ENCODE assay signal across 17 mouse cellular contexts in genomic region chr13:60619723-60620122, GRCm38 (mm10). TPM values are rescaled to one million over a fixed set of nuclear protein-coding genes. Genes with fewer than 3 reads are reported as not detected.
A peak's percentile ranks its signal among the peaks of the same experiment; 100 is the strongest.
DNase-seq lines count a peak whose midpoint lies in the region; ATAC-seq and TF ChIP-seq lines count a peak whose summit lies in the region.
"Had no signal": no experiment of that assay in that cellular context is flagged by ENCODE, and none has a peak within 500 bp of the region (broad histone marks: within the 10 kb centered on the region; RNA-seq: fewer than 3 reads in every experiment).

No protein-coding gene starts in this region.

- TF ChIP-seq EP300 in MEL (IDR thresholded peaks at IDR 0.05; ENCODE audit: low read depth in 1 of 2, low read length in 2 of 2): peak; percentile 51 to 82; a peak in 3 of 4 replicates

- 55% methylated on average over 6 of the region's 6 CpGs for WGBS in forebrain, postnatal 0 days
- WGBS in forebrain, embryonic 12.5 days: 61% methylated on average over 6 of the region's 6 CpGs
- WGBS in hindbrain, embryonic 10.5 days: 49% methylated on average over 6 of the region's 6 CpGs
- WGBS in hindbrain, embryonic 16.5 days: 48% methylated on average over 6 of the region's 6 CpGs
- 12% methylated on average over 6 of the region's 6 CpGs for WGBS in liver, embryonic 12.5 days (ENCODE audit: insufficient replicate concordance)

- no peak overlapping the region for H3K4me3 ChIP-seq in forebrain, postnatal 0 days (ENCODE audit: low read depth, low read length)
- no peak overlapping the region for H3K4me3 ChIP-seq in forebrain, embryonic 12.5 days (replicated peaks)
- H3K4me3 ChIP-seq in hindbrain, embryonic 10.5 days: no peak overlapping the region
- no peak overlapping the region for H3K4me3 ChIP-seq in hindbrain, embryonic 16.5 days (ENCODE audit: low read length)
- no peak overlapping the region for H3K4me3 ChIP-seq in MEL (ENCODE audit: control insufficient read depth in 1 of 2, insufficient read depth in 1 of 2, low read depth in 2 of 2, low read length in 2 of 2)
- H3K4me3 ChIP-seq in liver, embryonic 12.5 days: no peak overlapping the region
- H3K4me3 ChIP-seq: heart, embryonic 15.5 days; neural tube, embryonic 12.5 days had no signal

- H3K27me3 ChIP-seq in forebrain, postnatal 0 days (ENCODE audit: insufficient read depth, low read length): no peaks in the 10 kb centered on the region
- H3K27me3 ChIP-seq in forebrain, embryonic 12.5 days: no peaks in the 10 kb centered on the region
- no peaks in the 10 kb centered on the region for H3K27me3 ChIP-seq in hindbrain, embryonic 10.5 days (ENCODE audit: insufficient read depth, poor library complexity, severe bottlenecking)
- H3K27me3 ChIP-seq in hindbrain, embryonic 16.5 days (replicated peaks; ENCODE audit: control insufficient read depth, insufficient read depth, low read length): no peaks in the 10 kb centered on the region
- H3K27me3 ChIP-seq in MEL (ENCODE audit: control insufficient read depth in 1 of 2, insufficient read depth in 2 of 2, low read length in 2 of 2): no peaks in the 10 kb centered on the region
- H3K27me3 ChIP-seq in liver, embryonic 12.5 days (replicated peaks): no peaks in the 10 kb centered on the region
- H3K27me3 ChIP-seq: CH12.LX; heart, embryonic 15.5 days; neural tube, embryonic 12.5 days; Patski had no signal

- DNase-seq in forebrain, postnatal 0 days: no peak
- no peak for DNase-seq in hindbrain, embryonic 10.5 days (ENCODE audit: low spot score)
- peak; percentile 66 for DNase-seq in MEL (ENCODE audit: low read depth, low spot score)
- DNase-seq in urinary bladder, postnatal 4 days (ENCODE audit: low spot score in 2 of 2): no peak
- DNase-seq in urinary bladder, postnatal 10 days (ENCODE audit: low spot score): no peak
- DNase-seq: cerebellum, postnatal 10 days; left cerebral cortex, postnatal 4 days; thymus, postnatal 25 days had no signal

- no peak for TF ChIP-seq RAD21 in MEL (IDR thresholded peaks at IDR 0.05; ENCODE audit: low read depth, low read length)

- ATAC-seq in forebrain, postnatal 0 days: peak; percentile 23; the same call in 1 of the 2 replicates
- no peak for ATAC-seq in forebrain, embryonic 12.5 days (ENCODE audit: low FRiP score)
- no peak for ATAC-seq in hindbrain, embryonic 16.5 days
- ATAC-seq in liver, embryonic 12.5 days: peak; percentile 85
- ATAC-seq: inflammation-experienced regulatory T-cells, adult 6 months; Patski had no signal

- H3K36me3 ChIP-seq in forebrain, postnatal 0 days (ENCODE audit: insufficient read depth): peaks cover 5% of the 10 kb centered on the region; the same call in 1 of the 2 replicates
- H3K36me3 ChIP-seq in forebrain, embryonic 12.5 days (replicated peaks): 0 out of 2 replicates have a peak, but pooled peaks cover 3% of the 10 kb centered on the region
- 0 out of 2 replicates have a peak, but pooled peaks cover 5% of the 10 kb centered on the region for H3K36me3 ChIP-seq in hindbrain, embryonic 10.5 days
- H3K36me3 ChIP-seq in hindbrain, embryonic 16.5 days (ENCODE audit: control insufficient read depth, insufficient read depth, low read length): no peaks in the 10 kb centered on the region
- H3K36me3 ChIP-seq in MEL (ENCODE audit: control insufficient read depth in 1 of 2, insufficient read depth in 2 of 2, low read length in 2 of 2): peaks cover 0 to 17% of the 10 kb centered on the region in 2 experiments; a peak in 2 of 4 replicates
- H3K36me3 ChIP-seq in liver, embryonic 12.5 days: no peaks in the 10 kb centered on the region
- H3K36me3 ChIP-seq: heart, embryonic 15.5 days; neural tube, embryonic 12.5 days had no signal

- H3K4me2 ChIP-seq in forebrain, postnatal 0 days (ENCODE audit: low read depth): no peak overlapping the region
- H3K4me2 ChIP-seq in forebrain, embryonic 12.5 days: no peak overlapping the region
- no peak overlapping the region for H3K4me2 ChIP-seq in hindbrain, embryonic 16.5 days (ENCODE audit: low read length)
- H3K4me2 ChIP-seq in liver, embryonic 12.5 days: peak overlapping the region; percentile 44
- H3K4me2 ChIP-seq: heart, embryonic 15.5 days; neural tube, embryonic 12.5 days had no signal

- H3K4me1 ChIP-seq in forebrain, postnatal 0 days (ENCODE audit: insufficient read depth): peaks cover 9% of the 10 kb centered on the region; the same call in 1 of the 2 replicates
- H3K4me1 ChIP-seq in forebrain, embryonic 12.5 days: peaks cover 50% of the 10 kb centered on the region
- peaks cover 50% of the 10 kb centered on the region for H3K4me1 ChIP-seq in hindbrain, embryonic 10.5 days (replicated peaks)
- peaks cover 20% of the 10 kb centered on the region for H3K4me1 ChIP-seq in hindbrain, embryonic 16.5 days (ENCODE audit: control insufficient read depth, insufficient read depth, low read depth, low read length)
- H3K4me1 ChIP-seq in MEL (ENCODE audit: control insufficient read depth in 1 of 2, insufficient read depth in 2 of 2, low read length in 2 of 2): peaks cover 2 to 19% of the 10 kb centered on the region in 2 experiments
- H3K4me1 ChIP-seq in liver, embryonic 12.5 days: peaks cover 48% of the 10 kb centered on the region

- TF ChIP-seq POLR2A in MEL (IDR thresholded peaks at IDR 0.05; ENCODE audit: control insufficient read depth in 1 of 2, insufficient read depth in 1 of 2, low read depth in 1 of 2, low read length in 2 of 2, poor library complexity in 1 of 2): no peak

- no peaks in the 10 kb centered on the region for H3K9me3 ChIP-seq in forebrain, postnatal 0 days (ENCODE audit: low read length)
- no peaks in the 10 kb centered on the region for H3K9me3 ChIP-seq in forebrain, embryonic 12.5 days
- H3K9me3 ChIP-seq in hindbrain, embryonic 10.5 days: no peaks in the 10 kb centered on the region
- no peaks in the 10 kb centered on the region for H3K9me3 ChIP-seq in hindbrain, embryonic 16.5 days (ENCODE audit: control insufficient read depth, low read length)
- no peaks in the 10 kb centered on the region for H3K9me3 ChIP-seq in MEL (replicated peaks; ENCODE audit: insufficient read depth, low read length)
- no peaks in the 10 kb centered on the region for H3K9me3 ChIP-seq in liver, embryonic 12.5 days (replicated peaks)
- H3K9me3 ChIP-seq: heart, embryonic 15.5 days; neural tube, embryonic 12.5 days had no signal

- TF ChIP-seq CTCF in forebrain, postnatal 0 days (IDR thresholded peaks at IDR 0.05; ENCODE audit: low read depth): no peak
- TF ChIP-seq CTCF in MEL (IDR thresholded peaks at IDR 0.05 in 2 of 3, conservative IDR thresholded peaks at IDR 0.05 in 1 of 3; ENCODE audit: control insufficient read depth in 1 of 3, insufficient read depth in 1 of 3, low read depth in 2 of 3, low read length in 3 of 3, poor library complexity in 1 of 3, severe bottlenecking in 1 of 3): no peak

- H3K27ac ChIP-seq in forebrain, postnatal 0 days (ENCODE audit: low read depth, low read length): no peak overlapping the region
- no peak overlapping the region for H3K27ac ChIP-seq in forebrain, embryonic 12.5 days
- peak overlapping the region; percentile 51; the same call in 1 of the 2 replicates for H3K27ac ChIP-seq in hindbrain, embryonic 10.5 days
- H3K27ac ChIP-seq in hindbrain, embryonic 16.5 days (ENCODE audit: low read depth, low read length): no peak overlapping the region
- H3K27ac ChIP-seq in MEL (ENCODE audit: control insufficient read depth, low read depth, low read length): peak overlapping the region; percentile 62
- H3K27ac ChIP-seq in liver, embryonic 12.5 days: peak overlapping the region; percentile 48; the same call in 1 of the 2 replicates
- H3K27ac ChIP-seq: heart, embryonic 15.5 days; kidney, postnatal 0 days; neural tube, embryonic 12.5 days had no signal

- no peak overlapping the region for H3K9ac ChIP-seq in forebrain, postnatal 0 days
- H3K9ac ChIP-seq in forebrain, embryonic 12.5 days: no peak overlapping the region
- no peak overlapping the region for H3K9ac ChIP-seq in hindbrain, embryonic 16.5 days (ENCODE audit: low read depth, low read length)
- H3K9ac ChIP-seq in MEL (ENCODE audit: control insufficient read depth, low read depth, low read length, poor library complexity, severe bottlenecking): no peak overlapping the region
- H3K9ac ChIP-seq in liver, embryonic 12.5 days: no peak overlapping the region
- H3K9ac ChIP-seq: heart, embryonic 15.5 days; neural tube, embryonic 12.5 days had no signal

- H3K79me2 ChIP-seq in MEL (ENCODE audit: control insufficient read depth, insufficient read depth, low read length, poor library complexity): no peaks in the 10 kb centered on the region

TF ChIP-seq in MEL, 35 proteins besides CTCF, POLR2A, EP300 and RAD21:
- TF ChIP-seq TCF12 (IDR thresholded peaks at IDR 0.05; ENCODE audit: low read depth, low read length) (peak; percentile 84), GATA1 (IDR thresholded peaks at IDR 0.05; ENCODE audit: low read depth, low read length) (peak; percentile 67), CHD2 (IDR thresholded peaks at IDR 0.05; ENCODE audit: low read length) (no peak), ELF1 (IDR thresholded peaks at IDR 0.05; ENCODE audit: low read depth, low read length) (0 out of 2 replicates have a peak, but pooled peaks have one; percentile 35), MYC (IDR thresholded peaks at IDR 0.05; ENCODE audit: low read depth, low read length) (no peak), RCOR1 (IDR thresholded peaks at IDR 0.05; ENCODE audit: low read depth, low read length) (peak; percentile 44; the same call in 1 of the 2 replicates), TAL1 (IDR thresholded peaks at IDR 0.05; ENCODE audit: low read length) (peak; percentile 75), ZKSCAN1 (IDR thresholded peaks at IDR 0.05; ENCODE audit: low read depth, low read length) (no peak), ETS1 (IDR thresholded peaks at IDR 0.05; ENCODE audit: low read depth, low read length) (peak; percentile 88)

RNA-seq across cellular contexts. Expression of gene Dapk1, which starts 18.0 kb away (rescaled TPM):
- total RNA-seq in forebrain, postnatal 0 days (2014; rRNA removed): 67.1 and 72.6 TPM in 2 replicates
- 25.9 and 35.6 TPM in 2 replicates for polyA plus RNA-seq in forebrain, postnatal 0 days (2015; fragmentation: Nextera tagmentation; extraction: Ambion mirVana)
- polyA plus RNA-seq in forebrain, embryonic 12.5 days (2016; fragmentation: Nextera tagmentation; extraction: Ambion mirVana): 39.8 and 43.3 TPM in 2 replicates
- 19.8 and 23.6 TPM in 2 replicates for polyA plus RNA-seq in hindbrain, embryonic 10.5 days (2016; fragmentation: Nextera tagmentation; extraction: Ambion mirVana)
- 33.2 and 39.4 TPM in 2 replicates for polyA plus RNA-seq in hindbrain, embryonic 16.5 days (2015; fragmentation: Nextera tagmentation; extraction: Ambion mirVana)
- total RNA-seq in MEL (2012; rRNA removed): 4.5 and 5.1 TPM in 2 replicates
- polyA plus RNA-seq in MEL (2012; ENCODE audit: insufficient read depth in 1 of 2, insufficient read length in 2 of 2, low read depth in 1 of 2, low replicate concordance in 2 of 2, missing spikeins in 1 of 2): 1 to 10 TPM in 1 of 2 experiments, not detected in 1; 8.2 TPM
- 8.8 and 9.4 TPM in 2 replicates for polyA plus RNA-seq in liver, embryonic 12.5 days (2016; fragmentation: Nextera tagmentation; extraction: Ambion mirVana)
- total RNA-seq: CH12.LX had no signal

Comparison
In these comparisons a context has a peak if more than half of its experiments do, and no peak if none do; other contexts are left out.
1. ATAC-seq: peak in forebrain, postnatal 0 days (single experiment) and liver, embryonic 12.5 days (single experiment); none in forebrain, embryonic 12.5 days (single experiment) and hindbrain, embryonic 16.5 days (single experiment).
2. H3K27ac ChIP-seq: peak in hindbrain, embryonic 10.5 days (single experiment), MEL (single experiment) and liver, embryonic 12.5 days (single experiment); none in forebrain, postnatal 0 days (single experiment), forebrain, embryonic 12.5 days (single experiment) and hindbrain, embryonic 16.5 days (single experiment).